Mouse (Mus musculus): ENCODE results near the gene Efcab12. TPM values are rescaled to one million over a fixed set of nuclear protein-coding genes. Genes with fewer than 3 reads are reported as not detected.
A peak's percentile ranks its signal among the peaks of the same experiment; 100 is the strongest.

Efcab12 gene
- total and polyA plus RNA-seq, 3 experiments, result 0.11 TPM; not detected in 2

DNA sequence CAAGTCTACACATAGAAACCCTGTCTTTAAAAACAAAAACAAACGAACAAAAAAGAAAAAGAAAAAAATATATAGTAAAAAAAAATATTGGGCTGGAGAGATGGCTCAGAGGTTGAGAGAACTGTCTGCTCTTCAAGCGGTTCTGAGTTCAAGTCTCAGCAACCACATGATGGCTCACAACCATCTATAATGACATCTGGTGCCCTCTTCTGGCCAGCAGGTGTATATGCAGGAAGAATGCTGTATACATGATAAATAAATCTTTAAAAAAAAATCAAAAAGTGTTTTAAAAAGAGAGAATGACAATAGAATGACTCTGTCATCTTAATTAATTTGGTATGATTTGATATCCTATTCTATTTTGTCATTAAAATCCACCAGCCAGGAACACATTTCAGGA lies 16.2 kb upstream of the Efcab12 start (continued):
- TF ChIP-seq ZNF384 (IDR thresholded peaks at IDR 0.05; ENCODE audit: low read depth, low read length) (peak; percentile 78), GATA1 (IDR thresholded peaks at IDR 0.05; ENCODE audit: low read depth, low read length) (no peak), E2F4 (IDR thresholded peaks at IDR 0.05; ENCODE audit: borderline replicate concordance, low read depth, low read length) (no peak), POLR2A (IDR thresholded peaks at IDR 0.05; ENCODE audit: control insufficient read depth in 1 of 2, insufficient read depth in 1 of 2, low read depth in 1 of 2, low read length in 2 of 2, poor library complexity in 1 of 2) (no peak), USF2 (IDR thresholded peaks at IDR 0.05; ENCODE audit: borderline replicate concordance in 1 of 2, insufficient read depth in 1 of 2, low read depth in 1 of 2, low read length in 2 of 2) (no peak), ETS1 (IDR thresholded peaks at IDR 0.05; ENCODE audit: low read depth, low read length) (no peak; the same call in 1 of the 2 replicates), RAD21 (IDR thresholded peaks at IDR 0.05; ENCODE audit: low read depth, low read length) (peak; percentile 44)

GRCm38 (mm10) chr6:115853985-115854384 lies 15.8 kb upstream of the Efcab12 start:
- peak overlapping the region; percentile 47 for H3K9ac ChIP-seq (ENCODE audit: control insufficient read depth, low read depth, low read length, poor library complexity, severe bottlenecking)

DNA sequence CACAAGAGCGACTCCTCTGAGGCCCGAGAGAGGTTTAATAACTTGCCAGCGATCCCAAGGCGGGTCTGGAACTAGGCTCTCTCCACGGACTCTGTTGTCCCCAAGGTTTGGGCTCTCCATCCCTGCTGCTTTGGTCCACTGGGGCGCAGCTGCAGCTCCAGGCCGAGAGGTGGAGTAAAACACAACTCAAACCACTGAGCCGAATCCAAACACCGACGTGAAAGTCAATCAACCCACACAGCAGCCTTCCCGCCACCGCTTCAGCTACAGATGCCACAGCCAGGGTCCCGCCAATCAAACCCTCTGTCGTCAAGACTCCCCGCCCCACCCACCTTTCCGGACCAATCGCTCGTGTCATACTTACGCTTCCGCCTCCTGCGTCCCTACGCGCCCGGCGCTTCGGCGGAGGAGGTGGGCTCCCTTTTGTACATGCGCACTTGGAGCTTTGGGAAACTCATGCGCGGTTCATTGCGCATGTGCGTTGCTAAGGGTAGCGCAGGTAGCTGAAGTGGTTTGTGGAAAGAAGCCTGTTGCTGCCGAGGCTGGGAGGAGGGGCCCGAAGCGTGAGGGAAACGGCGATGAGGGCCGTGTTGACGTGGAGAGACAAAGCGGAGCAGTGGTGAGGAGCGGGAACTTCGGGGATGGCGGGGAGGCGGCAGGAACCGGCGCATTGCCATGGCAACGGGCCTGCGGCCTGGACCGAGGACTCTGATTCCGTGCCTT lies 15.0 kb upstream of the Efcab12 start, which contains the start of the genes Mbd4 and Ift122:
Mbd4 (minus strand) TSS at position 281 of the 723 bp plus-strand sequence.
Ift122 (plus strand) TSS at position 380 of the 723 bp plus-strand sequence.
- peaks cover 0 to 8% of the 10 kb centered on the region in 2 experiments; a peak in 2 of 4 replicates for H3K4me1 ChIP-seq (ENCODE audit: control insufficient read depth in 1 of 2, insufficient read depth in 2 of 2, low read length in 2 of 2)
- peaks cover 12% of the 10 kb centered on the region for H3K79me2 ChIP-seq (ENCODE audit: control insufficient read depth, insufficient read depth, low read length, poor library complexity)
- no peaks in the 10 kb centered on the region for H3K9me3 ChIP-seq (replicated peaks; ENCODE audit: insufficient read depth, low read length)
- H3K4me3 ChIP-seq (ENCODE audit: control insufficient read depth in 1 of 2, insufficient read depth in 1 of 2, low read depth in 2 of 2, low read length in 2 of 2), result peak within 1 kb of the TSS; percentile 56 to 86
- peak within 1 kb of the TSS; percentile 85 for H3K27ac ChIP-seq (ENCODE audit: control insufficient read depth, low read depth, low read length)
- H3K27me3 ChIP-seq (ENCODE audit: control insufficient read depth in 1 of 2, insufficient read depth in 2 of 2, low read length in 2 of 2), result no peaks in the 10 kb centered on the region
- peaks cover 0 to 13% of the 10 kb centered on the region in 2 experiments; a peak in 2 of 4 replicates for H3K36me3 ChIP-seq (ENCODE audit: control insufficient read depth in 1 of 2, insufficient read depth in 2 of 2, low read length in 2 of 2)
- peak within 1 kb of the TSS; percentile 71 for H3K9ac ChIP-seq (ENCODE audit: control insufficient read depth, low read depth, low read length, poor library complexity, severe bottlenecking)
- DNase-seq (ENCODE audit: low read depth, low spot score), result peak; percentile 100
- no peak for TF ChIP-seq ZMIZ1 (IDR thresholded peaks at IDR 0.05; ENCODE audit: low read depth, low read length)
- peak; percentile 4; the same call in 1 of the 2 replicates for TF ChIP-seq RCOR1 (IDR thresholded peaks at IDR 0.05; ENCODE audit: low read depth, low read length)
- peak; percentile 100 for TF ChIP-seq NRF1 (IDR thresholded peaks at IDR 0.05; ENCODE audit: insufficient read depth, low read depth, low read length, poor library complexity, severe bottlenecking)
- TF ChIP-seq UBTF (IDR thresholded peaks at IDR 0.05; ENCODE audit: borderline replicate concordance, insufficient read depth, low read depth, low read length), result no peak; the same call in 1 of the 2 replicates
- peak; percentile 94 for TF ChIP-seq MXI1 (IDR thresholded peaks at IDR 0.05; ENCODE audit: low read depth, low read length)
- peak; percentile 68; the same call in 1 of the 2 replicates for TF ChIP-seq POLR2AphosphoS2 (IDR thresholded peaks at IDR 0.05; ENCODE audit: low read length)
- TF ChIP-seq HCFC1 (IDR thresholded peaks at IDR 0.05; ENCODE audit: low read depth, low read length), result peak; percentile 85
- no peak for TF ChIP-seq USF1 (IDR thresholded peaks at IDR 0.05; ENCODE audit: low read depth, low read length)
- no peak for TF ChIP-seq BHLHE40 (IDR thresholded peaks at IDR 0.05; ENCODE audit: borderline replicate concordance, low read depth, low read length)
- peak; percentile 69 for TF ChIP-seq NELFE (IDR thresholded peaks at IDR 0.05; ENCODE audit: low read depth, low read length)
- no peak for TF ChIP-seq MYB (IDR thresholded peaks at IDR 0.05; ENCODE audit: low read depth, low read length)
- TF ChIP-seq TBP (IDR thresholded peaks at IDR 0.05; ENCODE audit: low read depth, low read length), result peak; percentile 73
- peak; percentile 48 to 88 for TF ChIP-seq POLR2A (IDR thresholded peaks at IDR 0.05; ENCODE audit: control insufficient read depth in 1 of 2, insufficient read depth in 1 of 2, low read depth in 1 of 2, low read length in 2 of 2, poor library complexity in 1 of 2)

More at GRCm38 (mm10) chr6:115853985-115854384, 15.8 kb upstream of the Efcab12 start:
- DNase-seq (ENCODE audit: low read depth, low spot score), result peak; percentile 60
- Histone ChIP-seq H3K36me3 (ENCODE audit: control insufficient read depth in 1 of 2, insufficient read depth in 2 of 2, low read length in 2 of 2) (peaks cover 0 to 12% of the 10 kb centered on the region in 2 experiments; a peak in 2 of 4 replicates), H3K4me3 (ENCODE audit: control insufficient read depth in 1 of 2, insufficient read depth in 1 of 2, low read depth in 2 of 2, low read length in 2 of 2) (peak overlapping the region; percentile 56 to 60), H3K27ac (ENCODE audit: control insufficient read depth, low read depth, low read length) (peak overlapping the region; percentile 18), H3K4me1 (ENCODE audit: control insufficient read depth in 1 of 2, insufficient read depth in 2 of 2, low read length in 2 of 2) (peaks cover 0 to 6% of the 10 kb centered on the region in 2 experiments; a peak in 1 of 4 replicates), H3K9me3 (replicated peaks; ENCODE audit: insufficient read depth, low read length) (no peaks in the 10 kb centered on the region), H3K27me3 (ENCODE audit: control insufficient read depth in 1 of 2, insufficient read depth in 2 of 2, low read length in 2 of 2) (no peaks in the 10 kb centered on the region), H3K79me2 (ENCODE audit: control insufficient read depth, insufficient read depth, low read length, poor library complexity) (peaks cover 12% of the 10 kb centered on the region)
- TF ChIP-seq GABPA (IDR thresholded peaks at IDR 0.05; ENCODE audit: low read depth, low read length) (no peak), E2F4 (IDR thresholded peaks at IDR 0.05; ENCODE audit: borderline replicate concordance, low read depth, low read length) (no peak), MYB (IDR thresholded peaks at IDR 0.05; ENCODE audit: low read depth, low read length) (no peak), TCF12 (IDR thresholded peaks at IDR 0.05; ENCODE audit: low read depth, low read length) (no peak), RAD21 (IDR thresholded peaks at IDR 0.05; ENCODE audit: low read depth, low read length) (no peak), USF2 (IDR thresholded peaks at IDR 0.05; ENCODE audit: borderline replicate concordance in 1 of 2, insufficient read depth in 1 of 2, low read depth in 1 of 2, low read length in 2 of 2) (no peak), POLR2AphosphoS5 (IDR thresholded peaks at IDR 0.05; ENCODE audit: borderline replicate concordance, low read depth, low read length) (no peak), MAFK (IDR thresholded peaks at IDR 0.05; ENCODE audit: borderline replicate concordance, low read depth, low read length) (no peak), MXI1 (IDR thresholded peaks at IDR 0.05; ENCODE audit: low read depth, low read length) (no peak), MYC (IDR thresholded peaks at IDR 0.05; ENCODE audit: low read depth, low read length) (no peak), ELF1 (IDR thresholded peaks at IDR 0.05; ENCODE audit: low read depth, low read length) (no peak), JUND (IDR thresholded peaks at IDR 0.05; ENCODE audit: low read depth, low read length) (no peak), BHLHE40 (IDR thresholded peaks at IDR 0.05; ENCODE audit: borderline replicate concordance, low read depth, low read length) (no peak), EP300 (IDR thresholded peaks at IDR 0.05; ENCODE audit: low read depth in 1 of 2, low read length in 2 of 2) (no peak), RCOR1 (IDR thresholded peaks at IDR 0.05; ENCODE audit: low read depth, low read length) (no peak), POLR2A (IDR thresholded peaks at IDR 0.05; ENCODE audit: control insufficient read depth in 1 of 2, insufficient read depth in 1 of 2, low read depth in 1 of 2, low read length in 2 of 2, poor library complexity in 1 of 2) (no peak), POLR2AphosphoS2 (IDR thresholded peaks at IDR 0.05; ENCODE audit: low read length) (no peak), ETS1 (IDR thresholded peaks at IDR 0.05; ENCODE audit: low read depth, low read length) (no peak), CTCF (IDR thresholded peaks at IDR 0.05 in 2 of 3, conservative IDR thresholded peaks at IDR 0.05 in 1 of 3; ENCODE audit: control insufficient read depth in 1 of 3, insufficient read depth in 1 of 3, low read depth in 2 of 3, low read length in 3 of 3, poor library complexity in 1 of 3, severe bottlenecking in 1 of 3) (no peak)

All from MEL (cell line).